Mouse (Mus musculus): Measurements from ENCODE around the gene Retreg1.
A peak's percentile ranks its signal among the peaks of the same experiment; 100 is the strongest.

The Retreg1 gene

DNA sequence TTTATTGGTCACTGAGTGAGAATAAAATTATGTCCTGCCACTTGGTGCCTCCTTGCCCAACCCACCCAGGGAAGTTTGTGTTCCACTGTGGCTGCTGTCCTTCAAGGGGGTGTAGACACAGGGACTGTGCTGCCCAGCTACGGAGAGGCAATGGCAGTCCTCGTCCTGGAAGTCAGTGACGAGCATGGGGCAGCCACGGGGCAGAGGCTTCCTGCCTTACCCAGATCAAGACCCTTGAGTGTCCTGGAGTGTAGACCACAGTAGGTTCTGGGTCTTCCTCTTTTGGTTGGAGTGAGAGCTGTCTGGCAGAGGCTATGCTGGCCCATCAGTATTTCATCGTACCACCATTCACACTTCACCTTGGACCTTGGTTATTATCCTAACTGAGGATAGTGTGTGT is 37.2 kb downstream of the Retreg1 start:
- no peak for DNase-seq (ENCODE audit: low read depth, low spot score)

GRCm38 (mm10) chr15:25882002-25882401 is 39.0 kb downstream of the Retreg1 start:
- no peak for DNase-seq (ENCODE audit: low read depth, low spot score)

- DNase-seq (ENCODE audit: low read depth, low spot score): no peak
These were observed 41.5 kb downstream of the Retreg1 start for GRCm38 (mm10) chr15:25884416-25884958.

GRCm38 (mm10) chr15:25886581-25887011 is 43.6 kb downstream of the Retreg1 start:
- no peak for DNase-seq (ENCODE audit: low read depth, low spot score)

- DNase-seq (ENCODE audit: low read depth, low spot score): no peak
These were observed 46.9 kb downstream of the Retreg1 start for GRCm38 (mm10) chr15:25889927-25890326.

- DNase-seq (ENCODE audit: low read depth, low spot score): no peak
These were observed 48.6 kb downstream of the Retreg1 start for GRCm38 (mm10) chr15:25891556-25891955.

DNA sequence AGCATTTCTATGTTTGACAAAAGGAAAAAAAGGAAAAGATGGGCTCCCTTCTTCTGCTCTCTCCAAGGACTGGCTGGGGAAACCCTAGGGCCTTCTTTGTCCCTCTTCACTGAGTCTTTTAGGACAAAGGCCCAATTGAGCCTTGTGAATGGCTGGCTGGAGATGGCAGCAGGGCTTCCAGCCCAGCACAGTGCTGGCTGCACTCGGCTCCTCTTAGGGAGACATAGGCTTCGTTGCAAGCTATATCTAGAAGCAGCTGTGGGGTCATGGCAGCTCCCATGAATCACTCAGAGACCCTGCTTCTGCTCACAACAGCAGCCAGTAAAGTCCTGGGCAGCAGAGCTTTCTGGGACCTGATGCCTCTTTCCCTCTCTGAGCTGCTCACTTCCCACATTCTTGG is 50.3 kb downstream of the Retreg1 start:
- no peak for DNase-seq (ENCODE audit: low read depth, low spot score)

- DNase-seq (ENCODE audit: low read depth, low spot score): no peak
These were observed 53.8 kb downstream of the Retreg1 start for GRCm38 (mm10) chr15:25896783-25897182.

DNA sequence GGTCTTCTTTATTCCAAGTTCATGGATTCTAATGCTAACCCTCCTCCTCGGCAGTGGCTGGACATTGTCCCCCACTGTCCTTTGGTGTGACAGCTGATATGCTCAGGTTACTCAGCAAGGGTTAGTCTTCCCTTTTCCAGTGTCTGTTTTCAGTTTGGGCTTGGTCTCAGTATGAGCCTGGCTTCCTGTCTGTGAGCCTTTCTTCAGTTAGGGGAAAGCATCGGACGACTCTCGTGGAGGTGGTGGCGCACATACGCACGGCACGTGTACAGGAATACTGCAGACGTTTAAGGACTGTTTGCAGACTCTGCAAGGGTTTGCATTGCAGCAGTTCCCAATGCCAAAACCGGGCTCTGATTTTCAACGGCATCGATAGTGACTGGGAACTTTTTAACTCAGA is 54.6 kb downstream of the Retreg1 start:
- no peak for DNase-seq (ENCODE audit: low read depth, low spot score)

DNA sequence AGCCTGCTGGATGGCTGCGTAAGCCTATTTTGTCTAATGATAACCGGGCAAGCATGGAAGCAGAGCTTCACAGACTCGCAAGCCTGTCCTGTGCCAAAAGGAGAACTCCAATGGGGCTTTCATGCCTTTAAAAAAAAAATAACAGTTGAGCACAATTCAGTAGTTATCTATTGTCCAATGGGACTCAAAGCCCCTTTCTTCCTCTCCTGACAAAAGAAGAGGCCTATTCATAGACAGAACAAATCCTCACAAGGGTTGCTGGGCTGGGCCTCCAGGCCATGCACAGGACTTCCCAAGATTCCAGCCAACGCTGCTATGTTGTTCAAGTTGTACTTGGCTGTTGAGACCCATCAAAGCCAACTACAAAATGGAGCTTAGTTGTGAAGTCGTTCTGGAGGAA is 56.0 kb downstream of the Retreg1 start:
- no peak for DNase-seq (ENCODE audit: low read depth, low spot score)

- peak; percentile 54 for DNase-seq (ENCODE audit: low read depth, low spot score)
These were observed 57.6 kb downstream of the Retreg1 start for GRCm38 (mm10) chr15:25900540-25900939.

DNA sequence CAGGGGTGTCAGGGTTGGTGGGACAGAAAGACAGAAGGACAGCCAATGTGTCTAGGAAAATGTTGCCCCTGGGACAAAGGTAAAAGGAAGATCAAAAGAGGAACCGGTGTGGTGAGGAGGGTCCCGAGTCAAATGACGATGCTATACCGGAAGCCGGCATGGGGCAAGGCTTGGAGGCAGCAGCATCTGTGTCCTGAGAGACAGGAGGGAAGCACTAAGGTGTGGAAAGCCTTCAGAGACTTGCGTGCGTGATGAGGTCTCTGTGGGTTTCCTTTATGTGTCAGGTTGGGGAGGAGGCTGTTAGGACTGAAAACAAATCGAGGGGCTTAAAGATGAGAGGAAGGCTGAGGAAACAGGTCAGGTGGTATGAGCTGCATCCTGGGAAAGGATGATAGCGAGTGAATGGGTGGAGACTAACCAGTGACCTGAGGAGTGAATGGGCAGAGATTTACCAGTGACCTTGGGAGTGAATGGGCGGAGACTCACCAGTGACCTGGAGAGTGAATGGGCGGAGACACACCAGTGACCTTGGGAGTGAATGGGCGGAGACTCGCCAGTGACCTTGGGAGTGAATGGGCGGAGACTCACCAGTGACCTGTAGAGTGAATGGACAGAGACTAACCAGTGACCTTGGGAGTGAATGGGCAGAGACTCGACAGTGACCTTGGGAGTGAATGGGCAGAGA is 60.1 kb downstream of the Retreg1 start:
- no peak for DNase-seq (ENCODE audit: low read depth, low spot score)

- DNase-seq (ENCODE audit: low read depth, low spot score): no peak
These were observed 61.5 kb downstream of the Retreg1 start for GRCm38 (mm10) chr15:25904435-25905021.

- no peak for DNase-seq (ENCODE audit: low read depth, low spot score)
These were observed 67.0 kb downstream of the Retreg1 start for GRCm38 (mm10) chr15:25909783-25910494.

DNA sequence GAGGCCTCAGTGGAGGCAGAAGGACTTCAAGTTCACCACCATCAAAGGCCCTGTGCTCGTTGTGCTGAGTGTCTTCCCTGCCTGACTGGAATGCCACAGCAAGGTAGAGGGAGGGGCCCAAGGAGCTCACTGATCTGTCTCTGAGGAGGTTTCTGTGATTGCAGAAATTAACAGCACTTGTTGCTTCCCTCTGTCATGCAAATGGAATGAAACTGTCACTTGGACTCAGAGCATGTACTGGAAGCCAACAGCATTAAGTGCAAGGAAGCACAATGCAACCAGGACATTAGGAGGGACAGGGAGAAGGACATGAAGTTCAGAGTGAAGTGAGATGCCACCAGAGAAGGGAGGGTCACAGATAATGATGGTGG is 67.5 kb downstream of the Retreg1 start:
- no peak for DNase-seq (ENCODE audit: low read depth, low spot score)

- no peak for DNase-seq (ENCODE audit: low read depth, low spot score)
These were observed 67.9 kb downstream of the Retreg1 start for GRCm38 (mm10) chr15:25910924-25911323.

- no peak for DNase-seq (ENCODE audit: low read depth, low spot score)
These were observed 69.9 kb downstream of the Retreg1 start for GRCm38 (mm10) chr15:25912911-25913310.

DNA sequence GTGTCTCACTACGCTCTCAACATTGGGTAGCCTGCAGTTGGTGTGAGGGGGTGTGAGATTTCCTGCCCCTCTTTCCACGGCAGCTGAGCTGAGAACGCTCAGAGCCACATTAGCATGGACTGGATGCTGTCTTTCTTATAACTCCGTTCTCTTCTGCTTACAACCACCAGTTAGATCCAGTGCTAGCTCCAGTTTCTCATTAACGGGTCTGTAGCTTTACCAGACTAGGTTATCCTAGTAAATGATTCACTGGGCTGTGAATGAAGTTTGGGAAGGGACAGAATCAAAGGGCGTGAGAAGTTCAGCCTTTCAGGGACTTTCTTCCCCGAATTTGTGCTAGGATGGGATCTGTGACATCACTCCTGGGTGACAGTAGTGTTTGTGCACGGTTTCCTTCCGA is 70.7 kb downstream of the Retreg1 start:
- DNase-seq (ENCODE audit: low read depth, low spot score): no peak

DNA sequence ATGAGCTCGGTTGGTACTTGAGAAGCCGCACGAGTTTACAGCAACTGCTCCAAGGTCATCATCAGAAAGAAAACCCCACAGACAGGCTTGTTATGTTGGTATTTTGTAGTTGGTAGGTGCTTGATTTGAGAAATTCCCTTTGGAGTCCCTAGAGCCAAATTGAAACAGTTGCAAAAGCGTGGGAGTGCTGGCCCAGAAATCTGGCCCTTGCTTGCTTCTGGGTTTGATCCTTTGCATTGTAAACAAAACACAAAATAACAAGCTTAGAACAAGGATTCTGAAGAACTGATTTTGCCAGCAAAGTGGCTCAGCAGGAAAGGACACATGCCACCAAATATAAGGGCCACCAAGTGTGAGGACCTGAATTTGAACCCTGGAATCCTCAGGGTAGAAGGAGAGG is 71.2 kb downstream of the Retreg1 start:
- DNase-seq (ENCODE audit: low read depth, low spot score): no peak

DNA sequence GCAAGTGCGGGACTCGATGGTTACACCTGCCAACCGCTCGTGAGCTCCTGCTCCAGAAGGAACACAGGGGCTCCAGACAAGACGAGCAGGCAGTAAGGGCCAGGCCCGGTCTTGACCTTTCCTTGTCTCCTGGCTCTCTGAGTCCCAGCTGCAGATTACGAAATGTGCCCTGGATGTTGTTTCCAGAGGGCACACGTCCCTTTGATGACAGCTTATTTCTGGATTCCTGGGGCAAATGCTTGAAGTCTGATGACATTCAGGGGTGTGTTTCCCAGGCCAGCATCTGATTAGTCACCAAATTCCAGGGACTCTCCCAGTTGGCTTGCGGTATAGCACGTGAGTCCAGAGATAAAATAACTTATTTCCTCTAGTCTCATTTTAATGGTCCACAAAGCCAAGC is 72.0 kb downstream of the Retreg1 start:
- no peak for DNase-seq (ENCODE audit: low read depth, low spot score)

DNA sequence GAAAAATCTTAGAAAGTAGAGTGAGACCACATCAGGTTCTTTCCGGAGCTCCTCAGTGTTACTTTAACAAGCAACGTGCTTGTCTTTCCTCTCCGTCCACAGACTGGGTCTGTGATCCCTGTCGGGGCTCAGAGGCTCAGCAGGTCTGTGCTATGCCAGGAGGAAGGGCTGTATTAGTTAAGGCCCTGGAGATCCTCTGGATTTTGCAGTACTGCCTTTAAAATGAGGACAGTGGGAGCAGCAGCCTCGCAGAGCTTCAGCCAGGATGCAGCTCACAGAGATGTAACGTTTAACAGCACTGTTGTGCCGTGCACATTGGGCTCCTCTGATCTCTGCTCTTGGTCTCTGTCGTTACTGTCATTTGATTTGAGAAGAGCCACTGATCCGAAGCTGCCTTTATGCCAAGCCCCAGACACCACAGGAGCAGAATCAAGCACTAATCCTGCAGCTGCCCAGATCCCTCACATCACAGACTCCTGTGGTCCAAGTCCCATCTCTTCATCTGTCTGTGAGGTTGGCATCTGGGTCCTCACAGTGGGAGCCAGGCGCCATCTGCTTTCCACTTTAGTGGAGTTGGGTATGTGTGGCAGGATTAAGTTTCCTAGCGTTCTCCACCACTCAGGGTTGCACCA is 72.7 kb downstream of the Retreg1 start:
- DNase-seq (ENCODE audit: low read depth, low spot score): no peak

GRCm38 (mm10) chr15:25916252-25916651 is 73.3 kb downstream of the Retreg1 start:
- DNase-seq (ENCODE audit: low read depth, low spot score): no peak

Data from forelimb bud, embryonic 11.5 days (tissue).